Mouse (Mus musculus) olfactory bulb, adult 2 months (tissue): ENCODE measurements around the gene Lsamp.

ENCODE experiments used
- CTCF ChIP-seq: fragments of 200-500 bp; IDR thresholded peaks from 2 replicates; pipeline ENCODE4 v1.5.1; 2012; ENCODE audit warnings: low read depth, mild to moderate bottlenecking, low read length, moderate library complexity; ENCODE audit not compliant: insufficient read depth
- POLR2A ChIP-seq: fragments of 200-500 bp; IDR thresholded peaks from 2 replicates; pipeline ENCODE4 v1.6.1; 2012; ENCODE audit warnings: mild to moderate bottlenecking, low read depth, low read length, moderate library complexity; ENCODE audit not compliant: insufficient read depth

GRCm38 (mm10) chr16:41551851-41552262, 1567.7 kb downstream of the Lsamp start:
- TF ChIP-seq POLR2A (no peak), CTCF (no peak)
